Mouse (Mus musculus): ENCODE measurements around the gene Tcap. TPM values are rescaled to one million over a fixed set of nuclear protein-coding genes. Genes with fewer than 3 reads are reported as not detected.

Tcap gene
- polyA plus RNA-seq (2012; fragmentation: generic; extraction: Trizol), result under 1 TPM; 0.04 to 0.47 TPM

DNA sequence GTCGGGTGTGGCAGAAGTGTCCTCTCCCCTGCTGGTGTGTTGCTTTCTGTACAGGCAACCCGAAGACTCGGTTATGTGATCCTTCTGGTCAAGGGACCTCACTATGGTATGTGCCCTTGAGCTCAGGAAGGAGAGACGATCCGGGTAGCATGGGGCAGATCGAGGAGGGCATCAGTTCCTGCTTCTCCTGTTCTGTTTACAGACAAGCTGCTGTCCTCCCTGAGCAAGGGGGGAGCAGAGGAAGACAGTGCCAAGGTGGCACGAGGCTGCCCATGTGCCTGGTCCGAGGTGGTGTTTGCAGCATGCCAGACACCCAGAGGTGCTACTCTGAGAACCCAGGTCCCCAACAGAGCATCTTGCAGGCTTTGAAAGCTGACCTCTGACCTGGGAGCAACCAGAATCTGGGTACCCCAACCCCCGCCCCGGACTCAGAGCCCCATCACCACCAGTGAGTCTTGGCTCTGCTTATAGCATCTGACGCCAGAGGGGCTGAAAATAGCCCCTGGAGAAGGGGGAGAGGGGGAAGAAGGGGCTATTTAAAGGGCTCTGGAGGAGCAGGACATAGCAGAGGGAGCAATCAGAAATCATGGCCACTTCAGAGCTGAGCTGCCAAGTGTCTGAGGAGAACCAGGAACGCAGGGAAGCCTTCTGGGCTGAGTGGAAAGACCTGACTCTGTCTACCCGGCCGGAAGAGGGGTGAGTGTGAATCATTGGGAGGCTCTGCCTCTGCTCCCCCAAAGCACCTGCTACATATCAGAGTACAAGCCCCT is at the start of gene Tcap:
Tcap (plus strand) TSS at position 551 of the 770 bp plus-strand sequence.

GRCm38 (mm10) chr11:98348083-98348961 is 35.3 kb upstream of the Tcap start, which contains the start of gene Ppp1r1b:
TSS of gene Ppp1r1b (plus strand) at chr11:98348404.

GRCm38 (mm10) chr11:98358161-98359083 is 25.2 kb upstream of the Tcap start, which contains the start of gene Stard3:
TSS of gene Stard3 (plus strand) at chr11:98358368.

DNA sequence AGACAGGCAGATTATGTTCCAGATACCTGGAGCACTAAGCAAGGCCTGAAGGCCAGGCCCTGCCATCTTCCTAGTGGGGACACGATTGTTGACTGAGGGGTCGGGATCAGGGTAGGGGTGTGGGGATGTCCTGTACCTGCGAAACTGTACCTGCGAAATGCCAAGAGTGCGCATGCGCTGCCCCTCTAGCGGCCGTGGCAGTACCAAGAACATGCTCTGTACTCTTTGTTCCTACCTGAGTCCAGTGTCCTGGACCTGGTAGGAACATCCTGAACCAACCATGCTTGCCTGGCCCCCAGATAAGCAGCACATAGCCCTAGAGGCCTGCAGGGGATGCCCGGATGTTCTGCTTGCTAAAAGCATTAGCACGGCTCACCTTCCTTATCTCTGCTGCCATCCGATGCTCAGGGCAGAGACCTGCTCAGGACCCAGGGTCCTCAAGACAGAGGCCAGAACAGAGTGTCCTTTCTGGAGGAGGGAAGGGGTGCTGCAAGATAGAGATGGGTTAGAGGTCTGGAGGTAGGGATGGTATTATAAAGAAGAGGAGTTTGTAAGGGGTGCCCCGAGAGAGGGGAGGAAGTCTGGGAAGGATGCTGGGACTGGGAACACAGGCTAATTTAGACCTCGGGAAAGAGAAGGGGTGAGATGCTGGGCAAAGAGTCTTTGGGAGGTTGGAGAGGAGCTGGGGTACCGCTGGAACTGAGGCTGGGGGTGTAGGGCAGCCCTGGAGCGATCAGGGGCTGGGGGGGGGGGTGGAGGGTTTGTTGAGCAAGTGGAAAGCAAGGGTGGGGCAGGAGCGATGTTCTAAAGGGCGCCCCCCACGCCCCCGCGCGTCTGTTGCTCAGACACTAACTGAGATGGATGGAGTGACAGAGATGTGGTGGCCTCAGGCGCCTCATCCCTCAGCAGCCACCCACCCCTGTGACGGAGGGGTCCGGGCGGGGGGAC is 2.3 kb downstream of the Tcap start, which contains the start of gene Pnmt:
Pnmt (plus strand) TSS at position 813 of the 948 bp plus-strand sequence.

GRCm38 (mm10) chr11:98400161-98400726 is 16.6 kb downstream of the Tcap start, which contains the start of gene Pgap3:
TSS of gene Pgap3 (minus strand) at chr11:98400490.

GRCm38 (mm10) chr11:98412273-98412796 is 28.7 kb downstream of the Tcap start, which contains the start of gene Erbb2:
TSS of gene Erbb2 (plus strand) at chr11:98412470.

Other genes starting within 250 kb of the Tcap start
- gene Fbxl20, start 233.4 kb upstream of the Tcap start, polyA plus RNA-seq (2012; fragmentation: generic; extraction: Trizol), result 10 to 100 TPM in 1 of 2 experiments, 1 to 10 TPM in 1; 1.4 to 13.1 TPM
- 10 to 100 TPM in 1 of 2 experiments, 1 to 10 TPM in 1; 7.6 to 18.8 TPM for gene Med1, start 190.5 kb upstream of the Tcap start, polyA plus RNA-seq (2012; fragmentation: generic; extraction: Trizol)
- gene Cdk12, start 180.8 kb upstream of the Tcap start, polyA plus RNA-seq (2012; fragmentation: generic; extraction: Trizol), result 10 to 100 TPM in 1 of 2 experiments, 1 to 10 TPM in 1; 1.0 to 10.1 TPM
- not detected for gene Neurod2, start 54.2 kb upstream of the Tcap start, polyA plus RNA-seq (2012; fragmentation: generic; extraction: Trizol)
- gene Ppp1r1b, start 35.4 kb upstream of the Tcap start, polyA plus RNA-seq (2012; fragmentation: generic; extraction: Trizol), result 10 to 100 TPM in 1 of 2 experiments, 1 to 10 TPM in 1; 1.1 to 17.9 TPM
- gene Stard3, start 25.4 kb upstream of the Tcap start, polyA plus RNA-seq (2012; fragmentation: generic; extraction: Trizol), result 10 to 100 TPM; 30.8 to 58.6 TPM
- gene Pnmt, start 2.6 kb downstream of the Tcap start, polyA plus RNA-seq (2012; fragmentation: generic; extraction: Trizol), result under 1 TPM in 1 of 2 experiments, not detected in 1; 0.04 TPM
- gene Pgap3, start 16.7 kb downstream of the Tcap start, polyA plus RNA-seq (2012; fragmentation: generic; extraction: Trizol), result 10 to 100 TPM in 1 of 2 experiments, 1 to 10 TPM in 1; 5.7 to 12.6 TPM
- gene Erbb2, start 28.7 kb downstream of the Tcap start, polyA plus RNA-seq (2012; fragmentation: generic; extraction: Trizol), result 10 to 100 TPM; 14.9 to 36.2 TPM
- gene Mien1, start 55.2 kb downstream of the Tcap start, polyA plus RNA-seq (2012; fragmentation: generic; extraction: Trizol), result 100 to 1,000 TPM; 153 to 160 TPM
- gene Grb7, start 62.6 kb downstream of the Tcap start, polyA plus RNA-seq (2012; fragmentation: generic; extraction: Trizol), result under 1 TPM in 1 of 2 experiments, not detected in 1; 0.06 TPM
- not detected for gene Ikzf3, start 162.2 kb downstream of the Tcap start, polyA plus RNA-seq (2012; fragmentation: generic; extraction: Trizol)
- gene Zpbp2, start 167.3 kb downstream of the Tcap start, polyA plus RNA-seq (2012; fragmentation: generic; extraction: Trizol), result not detected
- 10 to 100 TPM; 14.3 to 82.1 TPM for gene Ormdl3, start 203.6 kb downstream of the Tcap start, polyA plus RNA-seq (2012; fragmentation: generic; extraction: Trizol)
- gene Lrrc3c, start 214.5 kb downstream of the Tcap start, polyA plus RNA-seq (2012; fragmentation: generic; extraction: Trizol), result not detected
- gene Gm12355, start 241.8 kb downstream of the Tcap start, polyA plus RNA-seq (2012; fragmentation: generic; extraction: Trizol), result under 1 TPM; 0.15 to 0.25 TPM
- gene Gsdma3, start 242.5 kb downstream of the Tcap start, polyA plus RNA-seq (2012; fragmentation: generic; extraction: Trizol), result not detected